Mouse (Mus musculus): ENCODE measurements around the gene Dnajb6. TPM values are rescaled to one million over a fixed set of nuclear protein-coding genes. Genes with fewer than 3 reads are reported as not detected.
"Not testable (repeated sequence)": the region's sequence is repeated elsewhere in the genome, so short reads cannot be mapped to it uniquely, and the experiment has no call there.

The Dnajb6 gene
- polyA plus RNA-seq (2015; fragmentation: Nextera tagmentation; extraction: Ambion mirVana), result 280 and 308 TPM in 2 replicates

GRCm38 (mm10) chr5:29735557-29736061, at the start of gene Dnajb6, which contains the start of gene Gm5129:
TSS of gene Dnajb6 (plus strand) at chr5:29735688.
TSS of gene Gm5129 (minus strand) at chr5:29735936.
- no peaks in the 10 kb centered on the region for H3K36me3 ChIP-seq (replicated peaks)
- peak within 1 kb of the TSS; percentile 97 for H3K27ac ChIP-seq
- peak; percentile 99 for ATAC-seq (replicated peaks)
- H3K9me3 ChIP-seq, result no peaks in the 10 kb centered on the region
- WGBS, result under 1% methylated on average over 46 of the region's 46 CpGs
- H3K4me1 ChIP-seq, result peaks cover 33% of the 10 kb centered on the region
- peak within 1 kb of the TSS; percentile 77 for H3K4me3 ChIP-seq
- H3K27me3 ChIP-seq (replicated peaks), result no peaks in the 10 kb centered on the region
- peak within 1 kb of the TSS; percentile 73 for H3K9ac ChIP-seq
- peak within 1 kb of the TSS; percentile 76 for H3K4me2 ChIP-seq

- no peak overlapping the region for H3K4me3 ChIP-seq
- H3K9me3 ChIP-seq, result no peaks in the 10 kb centered on the region
- no peaks in the 10 kb centered on the region for H3K27me3 ChIP-seq (replicated peaks)
- no peaks in the 10 kb centered on the region for H3K36me3 ChIP-seq (replicated peaks)
- WGBS, result 57% methylated on average over 3 of the region's 3 CpGs
- no peak overlapping the region for H3K9ac ChIP-seq
- no peaks in the 10 kb centered on the region for H3K4me1 ChIP-seq
- no peak overlapping the region for H3K4me2 ChIP-seq
- peak; percentile 58; the same call in 1 of the 2 replicates for ATAC-seq (replicated peaks)
- H3K27ac ChIP-seq, result no peak overlapping the region
Measured at GRCm38 (mm10) chr5:29687671-29688070, 47.8 kb upstream of the Dnajb6 start.

GRCm38 (mm10) chr5:29688352-29688751, 47.1 kb upstream of the Dnajb6 start:
- Histone ChIP-seq H3K9ac (no peak overlapping the region), H3K27me3 (replicated peaks) (no peaks in the 10 kb centered on the region), H3K27ac (no peak overlapping the region), H3K4me3 (no peak overlapping the region), H3K4me2 (no peak overlapping the region), H3K36me3 (replicated peaks) (no peaks in the 10 kb centered on the region), H3K4me1 (no peaks in the 10 kb centered on the region), H3K9me3 (no peaks in the 10 kb centered on the region)
- 70% methylated on average over 7 of the region's 7 CpGs for WGBS
- ATAC-seq (replicated peaks), result no peak

- no peaks in the 10 kb centered on the region for H3K36me3 ChIP-seq (replicated peaks)
- no peaks in the 10 kb centered on the region for H3K9me3 ChIP-seq
- WGBS, result 90% methylated on average over 4 of the region's 4 CpGs
- no peak overlapping the region for H3K9ac ChIP-seq
- H3K4me2 ChIP-seq, result no peak overlapping the region
- no peak for ATAC-seq (replicated peaks)
- no peak overlapping the region for H3K4me3 ChIP-seq
- no peak overlapping the region for H3K27ac ChIP-seq
- H3K4me1 ChIP-seq, result no peaks in the 10 kb centered on the region
- H3K27me3 ChIP-seq (replicated peaks), result no peaks in the 10 kb centered on the region
Measured at GRCm38 (mm10) chr5:29698493-29698892, 37.0 kb upstream of the Dnajb6 start.

- Histone ChIP-seq H3K36me3 (replicated peaks) (no peaks in the 10 kb centered on the region), H3K9ac (no peak overlapping the region), H3K4me2 (no peak overlapping the region), H3K4me3 (no peak overlapping the region), H3K9me3 (no peaks in the 10 kb centered on the region), H3K4me1 (no peaks in the 10 kb centered on the region), H3K27ac (no peak overlapping the region), H3K27me3 (replicated peaks) (no peaks in the 10 kb centered on the region)
- no peak for ATAC-seq (replicated peaks)
- WGBS, result 77% methylated on average over 2 of the region's 2 CpGs
Measured at GRCm38 (mm10) chr5:29699520-29700202, 35.8 kb upstream of the Dnajb6 start.

- no peaks in the 10 kb centered on the region for H3K36me3 ChIP-seq (replicated peaks)
- no peak overlapping the region for H3K4me2 ChIP-seq
- no peak overlapping the region for H3K27ac ChIP-seq
- no peaks in the 10 kb centered on the region for H3K27me3 ChIP-seq (replicated peaks)
- no peaks in the 10 kb centered on the region for H3K9me3 ChIP-seq
- no peak for ATAC-seq (replicated peaks)
- H3K4me1 ChIP-seq, result no peaks in the 10 kb centered on the region
- no peak overlapping the region for H3K9ac ChIP-seq
- no peak overlapping the region for H3K4me3 ChIP-seq
- WGBS, result 89% methylated on average over 4 of the region's 4 CpGs
Measured at GRCm38 (mm10) chr5:29707241-29707640, 28.2 kb upstream of the Dnajb6 start.

- H3K27ac ChIP-seq, result no peak overlapping the region
- ATAC-seq (replicated peaks), result no peak
- no peaks in the 10 kb centered on the region for H3K36me3 ChIP-seq (replicated peaks)
- H3K27me3 ChIP-seq (replicated peaks), result no peaks in the 10 kb centered on the region
- H3K4me2 ChIP-seq, result no peak overlapping the region
- H3K9ac ChIP-seq, result no peak overlapping the region
- WGBS, result 40% methylated on average over 5 of the region's 5 CpGs
- H3K9me3 ChIP-seq, result no peaks in the 10 kb centered on the region
- H3K4me1 ChIP-seq, result no peaks in the 10 kb centered on the region
- H3K4me3 ChIP-seq, result no peak overlapping the region
Measured at GRCm38 (mm10) chr5:29708258-29708657, 27.2 kb upstream of the Dnajb6 start.

GRCm38 (mm10) chr5:29711631-29712030, 23.9 kb upstream of the Dnajb6 start:
- Histone ChIP-seq H3K4me1 (no peaks in the 10 kb centered on the region), H3K27ac (no peak overlapping the region), H3K27me3 (replicated peaks) (no peaks in the 10 kb centered on the region), H3K9ac (no peak overlapping the region), H3K9me3 (no peaks in the 10 kb centered on the region), H3K36me3 (replicated peaks) (no peaks in the 10 kb centered on the region), H3K4me3 (no peak overlapping the region), H3K4me2 (no peak overlapping the region)
- no peak for ATAC-seq (replicated peaks)

- no peak overlapping the region for H3K27ac ChIP-seq
- no peaks in the 10 kb centered on the region for H3K36me3 ChIP-seq (replicated peaks)
- no peak overlapping the region for H3K4me2 ChIP-seq
- no peaks in the 10 kb centered on the region for H3K9me3 ChIP-seq
- WGBS, result 36% methylated on average over 1 of the region's 1 CpGs
- H3K9ac ChIP-seq, result no peak overlapping the region
- H3K4me1 ChIP-seq, result no peaks in the 10 kb centered on the region
- no peaks in the 10 kb centered on the region for H3K27me3 ChIP-seq (replicated peaks)
- ATAC-seq (replicated peaks), result no peak
- no peak overlapping the region for H3K4me3 ChIP-seq
Measured at GRCm38 (mm10) chr5:29712906-29713305, 22.6 kb upstream of the Dnajb6 start.

- ATAC-seq (replicated peaks), result no peak
- Histone ChIP-seq H3K4me2 (no peak overlapping the region), H3K9ac (no peak overlapping the region), H3K27me3 (replicated peaks) (no peaks in the 10 kb centered on the region), H3K36me3 (replicated peaks) (no peaks in the 10 kb centered on the region), H3K4me1 (no peaks in the 10 kb centered on the region), H3K27ac (no peak overlapping the region), H3K9me3 (no peaks in the 10 kb centered on the region), H3K4me3 (no peak overlapping the region)
- 19% methylated on average over 1 of the region's 1 CpGs for WGBS
Measured at GRCm38 (mm10) chr5:29721159-29721558, 14.3 kb upstream of the Dnajb6 start.

- Histone ChIP-seq H3K36me3 (replicated peaks) (no peaks in the 10 kb centered on the region), H3K4me3 (no peak overlapping the region), H3K27ac (no peak overlapping the region), H3K4me2 (no peak overlapping the region), H3K4me1 (no peaks in the 10 kb centered on the region), H3K9me3 (no peaks in the 10 kb centered on the region), H3K27me3 (replicated peaks) (no peaks in the 10 kb centered on the region), H3K9ac (no peak overlapping the region)
- ATAC-seq (replicated peaks), result no peak
- WGBS, result 82% methylated on average over 2 of the region's 2 CpGs
Measured at GRCm38 (mm10) chr5:29725369-29725768, 10.1 kb upstream of the Dnajb6 start.

GRCm38 (mm10) chr5:29726070-29726469, 9.4 kb upstream of the Dnajb6 start:
- not testable (repeated sequence) for H3K4me3 ChIP-seq; ATAC-seq (replicated peaks)
- WGBS, result 89% methylated on average over 5 of the region's 5 CpGs

More at GRCm38 (mm10) chr5:29726070-29726469, 9.4 kb upstream of the Dnajb6 start:
- not testable (repeated sequence) for H3K27me3 ChIP-seq (replicated peaks); H3K4me2 ChIP-seq; H3K27ac ChIP-seq; H3K9ac ChIP-seq; H3K36me3 ChIP-seq (replicated peaks); H3K4me1 ChIP-seq; H3K9me3 ChIP-seq

Measured in midbrain, embryonic 15.5 days (tissue).